Mouse (Mus musculus) right cerebral cortex, postnatal 14 days (tissue): ENCODE results near the gene Adipor1.
A peak's percentile ranks its signal among the peaks of the same experiment; 100 is the strongest.

Experiments
- DNase-seq: peaks from one replicate; pipeline ENCODE4 v3.0.0; 2022

Adipor1 gene

GRCm38 (mm10) chr1:134415168-134415831 lies at the start of gene Adipor1:
Gene Adipor1 (plus strand): TSS chr1:134415378.
- peak; percentile 96 for DNase-seq

DNA sequence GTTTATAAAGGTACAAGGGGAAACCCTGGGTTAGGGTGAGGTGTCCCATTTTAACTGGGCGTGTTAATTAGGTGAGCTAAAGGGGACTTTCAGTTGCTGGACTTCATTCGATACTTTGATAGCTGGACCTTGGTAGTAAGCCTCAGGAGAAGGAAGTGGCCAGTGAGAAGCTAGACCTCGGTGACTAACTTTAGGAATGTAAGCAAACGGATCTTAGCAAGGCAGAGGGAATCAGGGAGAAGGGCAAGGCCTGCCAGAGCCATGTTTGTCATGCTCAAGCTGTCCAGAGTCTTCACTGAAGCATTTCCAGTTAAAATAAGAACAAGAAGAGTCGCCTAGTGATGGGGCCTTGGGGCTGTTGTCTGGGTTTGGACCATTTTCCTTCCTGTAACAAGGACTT lies 49.7 kb upstream of the Adipor1 start:
- no peak for DNase-seq

DNA sequence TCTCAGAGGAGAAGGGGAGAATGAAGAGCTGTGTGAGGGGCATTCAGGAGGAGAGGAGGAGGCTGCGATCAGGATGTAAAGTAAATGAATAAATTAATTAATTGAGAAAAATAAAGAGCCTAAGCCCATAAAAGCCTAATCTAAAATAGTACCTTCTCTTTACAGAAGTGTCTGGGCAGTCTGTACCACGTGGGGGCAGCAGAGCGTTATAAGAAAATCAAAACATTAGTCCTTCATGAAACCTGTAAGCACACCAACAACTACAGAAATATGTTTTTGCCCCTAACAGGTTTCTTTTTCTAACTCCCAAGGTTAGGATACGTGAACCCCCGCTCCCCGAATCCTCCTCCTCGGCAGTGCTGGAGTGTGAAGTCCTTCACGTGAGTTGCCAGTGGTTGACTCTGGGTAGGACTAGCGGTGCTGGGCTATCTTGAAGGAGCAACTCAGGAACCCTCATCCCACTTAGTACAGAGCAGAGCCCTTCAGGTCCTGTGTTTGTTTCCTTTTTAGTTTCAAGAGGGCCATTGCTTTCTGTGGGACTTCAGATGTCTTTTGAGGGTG lies 46.3 kb upstream of the Adipor1 start:
- peak; percentile 71 for DNase-seq

GRCm38 (mm10) chr1:134374124-134374523 lies 41.1 kb upstream of the Adipor1 start:
- no peak for DNase-seq

DNA sequence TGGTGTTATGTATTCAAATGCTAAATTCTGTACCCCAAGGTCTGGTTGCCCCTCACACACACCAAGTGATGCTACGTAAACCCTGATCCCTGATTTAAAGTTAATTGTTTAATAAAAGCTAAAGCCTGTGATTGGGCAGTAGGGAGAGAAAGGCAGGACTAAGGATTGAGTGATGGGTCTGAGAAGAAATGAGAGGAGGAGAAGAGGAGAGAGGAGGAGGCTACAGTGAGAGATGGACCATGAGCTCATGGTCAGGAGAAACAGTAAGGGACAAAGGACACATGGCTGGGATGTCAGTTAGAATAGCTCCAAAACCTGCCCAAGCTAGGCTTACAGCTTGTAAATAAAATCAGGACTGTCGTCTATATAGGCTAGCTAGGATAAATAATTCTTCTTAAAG lies 34.1 kb upstream of the Adipor1 start:
- DNase-seq: no peak

GRCm38 (mm10) chr1:134381795-134382625 lies 33.2 kb upstream of the Adipor1 start:
- DNase-seq: no peak

- DNase-seq: no peak
Measured at GRCm38 (mm10) chr1:134384581-134384980, 30.6 kb upstream of the Adipor1 start.

DNA sequence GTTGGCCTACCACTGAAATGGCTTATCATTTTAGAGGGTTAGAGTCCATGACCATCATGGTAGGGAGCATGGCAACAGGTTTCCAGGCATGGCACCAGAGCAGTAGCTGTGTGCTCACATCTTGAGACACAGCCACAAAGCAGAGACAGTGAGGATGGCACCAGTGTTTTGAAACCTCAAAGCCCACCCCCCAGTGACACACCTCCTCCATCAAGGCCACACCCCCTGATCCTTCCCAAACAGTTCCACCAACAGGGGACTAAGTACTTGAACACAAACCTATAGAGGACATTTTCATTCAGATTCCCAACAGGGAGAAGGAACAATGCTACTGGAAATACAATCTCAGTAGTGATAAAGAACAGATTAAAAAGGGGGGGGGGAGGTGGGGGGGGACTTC lies 30.0 kb upstream of the Adipor1 start:
- no peak for DNase-seq

DNA sequence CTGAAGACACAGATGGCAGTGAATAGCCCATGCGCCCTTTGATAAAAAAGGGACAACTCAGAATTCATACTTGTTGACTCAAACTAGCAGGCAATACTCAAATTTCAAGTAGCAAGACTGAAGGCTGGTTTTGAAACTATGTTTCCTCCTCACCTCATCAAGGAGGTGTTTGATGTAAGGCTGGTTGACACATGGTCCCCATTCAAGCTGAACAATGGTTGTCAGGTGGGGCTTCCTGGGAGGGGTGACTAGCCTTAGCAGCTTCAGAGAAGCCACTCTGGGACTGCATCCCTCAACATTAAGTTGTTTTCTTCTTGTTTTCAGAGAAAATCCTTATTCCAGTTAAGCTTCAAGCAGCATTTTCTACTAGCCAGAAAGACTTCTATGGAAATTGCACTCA lies 29.5 kb upstream of the Adipor1 start, which contains the start of gene 4933406M09Rik:
Gene 4933406M09Rik (plus strand): TSS at position 275 of the 400 bp plus-strand sequence.
- DNase-seq: no peak

- no peak for DNase-seq
Measured at GRCm38 (mm10) chr1:134393827-134394226, 21.4 kb upstream of the Adipor1 start.

DNA sequence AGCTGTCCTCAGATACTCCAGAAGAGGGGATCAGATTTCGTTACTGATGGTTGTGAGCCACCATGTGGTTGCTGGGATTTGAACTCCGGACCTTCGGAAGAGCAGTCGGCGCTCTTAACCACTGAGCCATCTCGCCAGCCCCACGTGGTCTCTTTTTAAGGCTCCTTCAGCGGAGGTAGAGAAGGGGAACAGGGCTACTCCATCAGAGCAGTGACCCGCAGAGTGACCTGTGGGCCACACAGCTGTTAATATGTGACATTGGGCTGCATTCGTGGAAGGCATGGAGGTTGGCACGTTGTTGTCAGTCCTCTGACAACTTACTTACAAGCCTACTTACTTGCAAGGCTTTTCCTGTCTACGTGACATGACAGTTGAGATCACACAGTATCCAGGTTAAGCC lies 17.0 kb upstream of the Adipor1 start:
- no peak for DNase-seq

- no peak for DNase-seq
Measured at GRCm38 (mm10) chr1:134399735-134400134, 15.4 kb upstream of the Adipor1 start.

GRCm38 (mm10) chr1:134405509-134406413 lies 9.4 kb upstream of the Adipor1 start, which contains the start of gene Cyb5r1:
Gene Cyb5r1 (plus strand): TSS chr1:134405559.
- peak; percentile 34 for DNase-seq

DNA sequence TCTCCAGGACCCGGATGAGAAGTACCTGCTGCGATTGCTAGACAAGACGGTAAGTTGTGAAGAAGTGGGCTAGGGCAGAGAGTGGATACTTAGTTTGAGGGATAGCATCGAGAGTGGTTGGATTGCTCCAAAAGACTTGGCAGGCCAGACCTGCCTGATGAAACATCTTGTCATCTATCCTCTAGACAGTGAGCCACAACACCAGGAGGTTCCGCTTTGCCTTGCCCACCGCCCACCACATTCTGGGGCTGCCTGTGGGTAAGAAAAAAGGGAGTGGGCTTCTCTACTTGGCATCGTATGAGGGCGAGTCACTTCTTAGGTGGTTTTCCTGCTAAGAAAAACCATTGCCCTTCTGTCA lies 8.8 kb upstream of the Adipor1 start:
- DNase-seq: no peak

DNA sequence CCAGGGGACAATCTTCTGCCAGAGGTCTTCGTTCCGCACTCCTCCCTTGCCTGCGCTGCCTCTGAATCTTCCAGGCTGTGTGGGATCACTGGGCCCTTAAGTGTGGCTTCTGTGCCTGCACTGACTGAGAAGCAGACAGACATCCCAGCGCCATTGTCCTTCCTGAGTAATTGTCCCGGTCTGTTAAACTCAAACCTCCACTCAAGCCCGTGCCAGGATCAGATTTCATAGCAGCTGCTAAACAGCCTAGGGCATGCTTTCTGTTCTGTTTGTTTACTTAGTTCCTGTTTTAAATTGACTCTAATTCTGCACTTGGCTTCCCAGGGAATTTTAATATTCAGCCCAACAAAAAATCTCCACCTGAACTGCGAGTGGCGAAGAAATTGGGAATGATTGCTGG lies 7.1 kb upstream of the Adipor1 start:
- no peak for DNase-seq

DNA sequence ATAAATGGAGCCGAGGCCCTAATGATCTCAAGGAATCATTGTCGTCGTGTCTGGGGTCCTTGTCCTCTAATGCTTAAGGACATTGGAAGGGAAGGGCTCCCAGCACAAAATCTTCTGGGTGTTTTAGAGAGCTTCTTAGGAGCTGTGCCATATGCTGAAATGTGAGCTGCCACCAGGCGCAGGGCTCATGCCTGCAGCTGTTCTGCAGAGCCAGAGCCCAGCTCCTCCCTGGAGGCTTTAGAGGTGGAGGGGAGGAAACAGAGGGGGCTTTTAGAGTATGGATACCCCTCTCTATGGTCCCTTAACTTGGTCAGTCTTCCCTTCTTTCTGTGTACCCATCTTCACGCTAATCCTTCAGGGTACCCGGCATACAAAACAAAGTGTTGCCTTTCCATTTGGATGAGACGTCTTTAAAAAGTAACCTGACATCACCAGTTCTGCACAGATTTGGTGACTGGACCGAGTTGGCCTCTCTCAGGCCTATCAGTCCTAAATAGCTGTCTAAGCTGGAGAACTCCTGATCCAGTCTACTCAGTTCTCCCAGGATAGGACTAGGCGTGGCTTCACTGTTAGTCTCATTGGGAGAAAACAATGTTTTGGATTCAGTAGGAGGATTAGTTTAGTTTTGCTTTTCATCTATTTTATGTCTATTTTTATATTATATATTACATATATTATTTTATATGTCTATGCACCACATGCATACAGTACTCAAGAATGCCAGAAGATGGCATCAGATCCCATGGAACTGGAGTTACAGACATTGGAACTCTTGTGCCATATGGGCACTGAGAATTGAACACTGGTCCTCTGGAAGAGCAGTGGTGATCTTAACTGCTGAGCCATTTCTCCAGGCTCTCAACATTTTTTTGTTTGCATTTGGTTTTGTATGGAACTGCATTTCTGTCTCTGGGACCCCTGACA lies 3.2 kb upstream of the Adipor1 start:
- DNase-seq: no peak

GRCm38 (mm10) chr1:134414038-134414437 lies 1.1 kb upstream of the Adipor1 start:
- DNase-seq: no peak

DNA sequence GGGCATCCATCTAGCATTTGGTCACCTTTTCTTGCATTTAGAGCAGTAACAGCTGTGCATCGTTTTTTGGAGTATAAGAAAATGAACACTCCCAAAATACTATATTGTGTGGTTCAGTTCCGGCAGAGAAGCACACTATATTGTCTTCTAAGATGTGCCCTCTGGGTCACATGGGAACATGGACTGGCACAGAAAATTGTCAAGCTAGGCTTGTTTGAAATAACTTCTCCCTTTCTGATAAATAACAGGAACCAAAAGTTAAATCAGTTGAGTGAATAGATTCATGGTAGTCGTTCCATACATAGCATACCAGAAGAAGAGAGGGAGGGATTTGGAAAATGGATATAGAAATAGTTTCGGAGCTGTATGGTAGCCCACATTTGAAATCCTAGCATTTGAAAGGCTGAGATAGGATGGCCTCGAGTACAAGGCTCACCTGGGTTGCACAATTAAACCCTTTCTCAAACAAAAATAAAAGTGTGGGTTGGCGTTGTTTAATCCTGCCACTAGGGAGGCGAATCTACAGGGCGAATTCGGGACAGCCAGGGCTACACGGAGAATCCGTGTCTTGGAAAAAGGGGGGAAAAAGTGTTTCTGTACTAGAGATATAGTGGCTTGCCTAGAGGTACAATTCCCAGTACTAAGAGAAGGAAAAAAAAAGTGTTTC lies 544 bp upstream of the Adipor1 start:
- DNase-seq: no peak

GRCm38 (mm10) chr1:134418414-134418975 lies 3.3 kb downstream of the Adipor1 start:
- DNase-seq: no peak

- DNase-seq: no peak
Measured at GRCm38 (mm10) chr1:134419176-134419575, 4.0 kb downstream of the Adipor1 start.
